Mouse (Mus musculus) ES-Bruce4 (cell line): Measurements from ENCODE around the gene Asrgl1. TPM values are rescaled to one million over a fixed set of nuclear protein-coding genes. Genes with fewer than 3 reads are reported as not detected.

ENCODE experiments used
- H3K27ac ChIP-seq: 2 replicates; pipeline ENCODE4 v1.5.1; 2012; ENCODE audit warnings: low read length, inconsistent platforms; ENCODE audit not compliant: insufficient read depth
- H3K27me3 ChIP-seq: 2 replicates; pipeline ENCODE4 v1.6.1; 2012; ENCODE audit warnings: mild to moderate bottlenecking, low read length, inconsistent platforms; ENCODE audit not compliant: control insufficient read depth, poor library complexity, insufficient read depth, severe bottlenecking
- H3K36me3 ChIP-seq: 2 replicates; pipeline ENCODE4 v1.6.1; 2012; ENCODE audit warnings: inconsistent platforms, mild to moderate bottlenecking, low read length, moderate library complexity; ENCODE audit not compliant: control insufficient read depth, poor library complexity, insufficient read depth, severe bottlenecking
- H3K4me1 ChIP-seq: one replicate; pipeline ENCODE4 v1.8.1; 2011; ENCODE audit warnings: low read length; ENCODE audit not compliant: control insufficient read depth, insufficient read depth
- H3K4me3 ChIP-seq: 2 replicates; pipeline ENCODE4 v1.5.1; 2011; ENCODE audit warnings: low read depth, mild to moderate bottlenecking, low read length
- H3K9ac ChIP-seq: 2 replicates; pipeline ENCODE4 v1.6.1; 2012; ENCODE audit warnings: low read depth, mild to moderate bottlenecking, inconsistent platforms; ENCODE audit not compliant: poor library complexity, severe bottlenecking
- H3K9me3 ChIP-seq: replicated peaks from 2 replicates; pipeline ENCODE4 v1.6.1; 2012; ENCODE audit warnings: mild to moderate bottlenecking, low read length, inconsistent platforms; ENCODE audit not compliant: control insufficient read depth, poor library complexity, insufficient read depth, severe bottlenecking
- CTCF ChIP-seq: IDR thresholded peaks from one replicate; pipeline ENCODE4 v1.8.1; 2011; ENCODE audit warnings: low read depth, low read length
- EP300 ChIP-seq: IDR thresholded peaks from 2 replicates; pipeline ENCODE4 v1.6.1; 2011; ENCODE audit warnings: low read depth, low read length; ENCODE audit not compliant: insufficient read depth
- POLR2A ChIP-seq: IDR thresholded peaks from one replicate; pipeline ENCODE4 v1.8.1; 2011; ENCODE audit warnings: low read length; ENCODE audit not compliant: insufficient read depth
- polyA plus RNA-seq: library from polyadenylated mRNA; stranded (reverse); fragments of >200 nt; gene quantifications from 2 replicates; pipeline ENCODE4 v1.2.4, GENCODE M21; 2011; ENCODE audit warnings: low read depth; ENCODE audit not compliant: missing spikeins, insufficient read depth, insufficient read length

Asrgl1 gene
- polyA plus RNA-seq, 1 experiment: 23.3 TPM

DNA sequence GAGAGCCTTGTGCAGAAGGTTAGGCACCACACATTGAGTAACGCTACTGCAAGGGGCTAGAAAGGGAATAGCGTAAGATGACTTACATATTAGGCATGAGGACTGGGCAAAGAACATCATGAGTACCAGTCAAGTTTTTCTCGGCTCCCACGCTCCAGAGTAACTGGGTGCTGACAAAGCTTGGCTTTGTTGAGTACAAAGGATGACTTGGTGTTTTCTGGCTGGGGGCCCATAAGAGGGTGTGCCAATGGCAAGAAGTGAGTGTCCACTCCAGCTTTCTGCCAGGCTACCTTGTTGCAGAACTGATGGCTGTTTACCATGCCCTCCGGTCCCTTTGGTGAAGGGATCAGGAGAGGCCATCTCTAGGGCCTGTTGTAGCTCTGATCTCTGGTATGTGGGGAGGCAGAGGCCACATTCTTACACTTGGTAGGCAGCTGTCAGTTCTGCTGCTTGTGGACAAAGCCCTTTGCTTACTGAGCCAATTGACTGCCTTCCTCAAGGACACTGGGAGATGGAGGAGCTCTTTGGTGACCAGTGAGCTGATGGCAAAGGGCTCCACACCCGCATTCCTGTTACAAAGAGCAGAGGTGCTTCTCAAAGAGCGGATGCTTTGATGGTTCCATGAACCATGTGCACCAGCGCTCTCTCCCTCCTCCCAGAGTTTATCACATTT, 74.1 kb downstream of the Asrgl1 start:
- Histone ChIP-seq H3K4me1 (no peaks in the 10 kb centered on the region), H3K4me3 (no peak overlapping the region), H3K27me3 (no peaks in the 10 kb centered on the region), H3K36me3 (no peaks in the 10 kb centered on the region), H3K9me3 (no peaks in the 10 kb centered on the region), H3K9ac (no peak overlapping the region), H3K27ac (no peak overlapping the region)
- TF ChIP-seq EP300: no peak
- no peak for TF ChIP-seq CTCF
- TF ChIP-seq POLR2A: no peak

DNA sequence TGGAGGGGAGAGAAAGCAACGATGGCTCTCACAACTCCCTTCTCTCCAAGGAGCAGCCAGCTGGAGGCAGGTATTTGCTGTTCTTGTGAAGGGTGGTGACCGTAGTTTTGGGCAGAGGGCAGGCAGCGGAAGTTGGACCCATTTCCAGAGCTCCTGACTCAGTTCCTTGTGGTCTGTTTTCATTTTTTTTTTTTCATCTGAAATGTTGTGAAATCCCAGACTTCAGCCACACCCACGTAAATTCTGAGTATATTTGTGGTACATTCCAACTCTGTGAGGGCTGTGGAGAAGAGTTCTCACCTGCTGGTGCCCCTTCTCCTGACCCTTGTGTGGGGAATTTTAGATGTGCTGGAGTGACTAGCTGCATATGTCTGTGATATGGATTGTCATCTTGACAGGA, 75.3 kb downstream of the Asrgl1 start:
- Histone ChIP-seq H3K9ac (no peak overlapping the region), H3K27ac (no peak overlapping the region), H3K27me3 (no peaks in the 10 kb centered on the region), H3K36me3 (no peaks in the 10 kb centered on the region), H3K9me3 (no peaks in the 10 kb centered on the region), H3K4me3 (no peak overlapping the region), H3K4me1 (no peaks in the 10 kb centered on the region)
- TF ChIP-seq EP300 (no peak), POLR2A (no peak), CTCF (no peak)

Other genes starting within 250 kb of the Asrgl1 start
- gene 1810009A15Rik, start 246.8 kb downstream of the Asrgl1 start, polyA plus RNA-seq: 162 and 172 TPM in 2 replicates
- gene Gm49416, start 246.7 kb downstream of the Asrgl1 start, polyA plus RNA-seq: 11.9 and 24.8 TPM in 2 replicates
- 23.1 and 26.7 TPM in 2 replicates for gene Ints5, start 242.6 kb downstream of the Asrgl1 start, polyA plus RNA-seq
- 183 and 184 TPM in 2 replicates for gene Ganab, start 237.6 kb downstream of the Asrgl1 start, polyA plus RNA-seq
- gene B3gat3, start 215.3 kb downstream of the Asrgl1 start, polyA plus RNA-seq: 26.6 and 26.8 TPM in 2 replicates
- gene Rom1, start 206.3 kb downstream of the Asrgl1 start, polyA plus RNA-seq: 1.6 and 2.2 TPM in 2 replicates
- gene Eml3, start 206.1 kb downstream of the Asrgl1 start, polyA plus RNA-seq: 19.2 and 20.4 TPM in 2 replicates
- 106 and 108 TPM in 2 replicates for gene Mta2, start 193.8 kb downstream of the Asrgl1 start, polyA plus RNA-seq
- gene Tut1, start 181.8 kb downstream of the Asrgl1 start, polyA plus RNA-seq: 26.4 and 30.1 TPM in 2 replicates
- gene Eef1g, start 168.6 kb downstream of the Asrgl1 start, polyA plus RNA-seq: 1,175 and 1,274 TPM in 2 replicates
- gene Ahnak, start 146.4 kb downstream of the Asrgl1 start, polyA plus RNA-seq: 162 and 163 TPM in 2 replicates
- not detected in 2 replicates for gene Scgb1a1, start 47.7 kb downstream of the Asrgl1 start, polyA plus RNA-seq